Mouse (Mus musculus): ENCODE measurements at regions not wholly inside any gene's neighbourhood (a gene's known extent, or its start where the extent isn't known, plus 50 kb on each side); places are given as distances from the start of the nearest gene placed in this dataset.

DNA sequence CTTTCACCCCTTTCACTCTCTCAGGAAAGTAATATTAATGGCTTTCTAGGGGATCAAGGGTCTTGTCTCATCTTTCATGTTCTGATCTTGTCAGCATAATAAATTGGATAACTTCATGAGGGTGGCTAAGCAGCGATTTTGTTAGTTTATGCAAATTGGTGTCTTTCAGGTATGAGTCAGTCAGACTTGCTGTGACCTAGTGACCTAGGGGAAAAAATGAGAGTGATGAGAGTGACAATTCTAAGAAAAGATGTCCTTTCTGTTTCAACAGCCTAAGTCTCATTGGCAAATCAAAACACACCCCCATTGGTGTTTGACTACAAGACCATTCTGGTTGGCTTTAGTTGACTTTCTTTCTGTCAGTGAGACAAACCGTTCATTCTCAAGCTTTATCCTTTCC is 68.0 kb upstream of the Actbl2 start:
- Histone ChIP-seq H3K27ac (no peak overlapping the region), H3K9me3 (ENCODE audit: control insufficient read depth, low read length) (no peaks in the 10 kb centered on the region), H3K4me2 (ENCODE audit: low read depth) (no peak overlapping the region), H3K27me3 (ENCODE audit: control insufficient read depth, insufficient read depth, low read length) (no peaks in the 10 kb centered on the region), H3K36me3 (replicated peaks; ENCODE audit: control insufficient read depth, insufficient read depth, low read depth) (no peaks in the 10 kb centered on the region), H3K4me3 (ENCODE audit: insufficient read depth in 1 of 2, low read depth in 2 of 2, low read length in 2 of 2) (no peak overlapping the region), H3K9ac (replicated peaks) (no peak overlapping the region), H3K4me1 (replicated peaks; ENCODE audit: control insufficient read depth in 2 of 2, insufficient read depth in 2 of 2, low read length in 1 of 2) (no peaks in the 10 kb centered on the region)
- DNase-seq (ENCODE audit: low read depth in 3 of 3, low spot score in 3 of 3) (no peak), ATAC-seq (ENCODE audit: insufficient read depth) (no peak)
- TF ChIP-seq EP300 (IDR thresholded peaks at IDR 0.05; ENCODE audit: low read depth), result no peak
- no peak for TF ChIP-seq CTCF (IDR thresholded peaks at IDR 0.05; ENCODE audit: low read depth)
- 64% methylated on average over 2 of the region's 2 CpGs for WGBS (ENCODE audit: insufficient replicate concordance)

DNA sequence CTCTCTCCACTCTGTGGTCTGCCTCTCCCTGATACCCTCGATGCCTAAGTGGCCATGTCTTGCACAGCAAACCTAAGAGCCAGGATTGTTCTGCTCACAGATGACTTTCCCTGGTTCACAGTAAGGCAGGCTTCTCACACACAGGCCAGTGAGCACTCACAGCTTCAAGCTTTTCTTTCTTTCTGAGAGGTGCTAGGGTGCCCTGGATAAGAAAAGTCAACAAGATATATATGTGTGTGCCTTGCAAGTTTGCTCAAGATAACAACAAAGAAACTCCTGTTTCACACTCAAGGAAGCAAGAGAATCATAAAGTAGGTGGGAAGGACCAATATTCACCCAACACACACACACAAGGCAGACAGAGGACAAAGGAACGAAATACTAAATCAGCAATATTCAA is 60.9 kb upstream of the Actbl2 start:
- H3K9ac ChIP-seq (replicated peaks), result no peak overlapping the region
- H3K27ac ChIP-seq, result no peak overlapping the region
- WGBS (ENCODE audit: insufficient replicate concordance), result 48% methylated on average over 2 of the region's 2 CpGs
- H3K4me1 ChIP-seq (replicated peaks; ENCODE audit: control insufficient read depth in 2 of 2, insufficient read depth in 2 of 2, low read length in 1 of 2), result no peaks in the 10 kb centered on the region
- ATAC-seq (ENCODE audit: insufficient read depth) (no peak), DNase-seq (ENCODE audit: low read depth in 3 of 3, low spot score in 3 of 3) (no peak)
- H3K27me3 ChIP-seq (ENCODE audit: control insufficient read depth, insufficient read depth, low read length), result no peaks in the 10 kb centered on the region
- TF ChIP-seq EP300 (IDR thresholded peaks at IDR 0.05; ENCODE audit: low read depth) (no peak), CTCF (IDR thresholded peaks at IDR 0.05; ENCODE audit: low read depth) (no peak)
- no peaks in the 10 kb centered on the region for H3K36me3 ChIP-seq (replicated peaks; ENCODE audit: control insufficient read depth, insufficient read depth, low read depth)
- H3K4me3 ChIP-seq (ENCODE audit: insufficient read depth in 1 of 2, low read depth in 2 of 2, low read length in 2 of 2), result no peak overlapping the region
- H3K9me3 ChIP-seq (ENCODE audit: control insufficient read depth, low read length), result no peaks in the 10 kb centered on the region
- no peak overlapping the region for H3K4me2 ChIP-seq (ENCODE audit: low read depth)

DNA sequence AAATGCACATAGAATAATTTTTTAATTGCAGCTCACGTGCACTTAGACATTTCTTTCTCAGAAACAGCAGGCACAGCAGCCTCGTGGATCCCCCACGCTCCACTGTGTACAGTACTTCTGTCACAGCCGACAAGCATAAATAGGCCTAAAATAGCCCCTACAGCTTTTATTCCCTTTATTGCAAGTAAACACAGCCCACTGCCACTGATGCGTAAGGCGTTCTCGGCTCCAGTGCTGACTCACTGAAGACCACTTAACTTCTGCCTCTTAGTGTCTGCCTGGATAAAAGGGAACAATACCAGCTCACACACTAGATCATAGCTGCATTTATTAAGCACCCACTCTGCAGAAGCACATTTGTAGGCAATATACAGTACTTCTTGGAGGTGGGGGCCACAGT is 60.5 kb upstream of the Actbl2 start:
- Histone ChIP-seq H3K27ac (no peak overlapping the region), H3K9me3 (ENCODE audit: control insufficient read depth, low read length) (no peaks in the 10 kb centered on the region), H3K36me3 (replicated peaks; ENCODE audit: control insufficient read depth, insufficient read depth, low read depth) (no peaks in the 10 kb centered on the region), H3K9ac (replicated peaks) (no peak overlapping the region), H3K4me3 (ENCODE audit: insufficient read depth in 1 of 2, low read depth in 2 of 2, low read length in 2 of 2) (no peak overlapping the region), H3K4me1 (replicated peaks; ENCODE audit: control insufficient read depth in 2 of 2, insufficient read depth in 2 of 2, low read length in 1 of 2) (no peaks in the 10 kb centered on the region), H3K4me2 (ENCODE audit: low read depth) (no peak overlapping the region), H3K27me3 (ENCODE audit: control insufficient read depth, insufficient read depth, low read length) (no peaks in the 10 kb centered on the region)
- 63% methylated on average over 7 of the region's 7 CpGs for WGBS (ENCODE audit: insufficient replicate concordance)
- ATAC-seq (ENCODE audit: insufficient read depth) (no peak), DNase-seq (ENCODE audit: low read depth in 3 of 3, low spot score in 3 of 3) (no peak)
- TF ChIP-seq CTCF (IDR thresholded peaks at IDR 0.05; ENCODE audit: low read depth), result no peak
- TF ChIP-seq EP300 (IDR thresholded peaks at IDR 0.05; ENCODE audit: low read depth), result no peak

DNA sequence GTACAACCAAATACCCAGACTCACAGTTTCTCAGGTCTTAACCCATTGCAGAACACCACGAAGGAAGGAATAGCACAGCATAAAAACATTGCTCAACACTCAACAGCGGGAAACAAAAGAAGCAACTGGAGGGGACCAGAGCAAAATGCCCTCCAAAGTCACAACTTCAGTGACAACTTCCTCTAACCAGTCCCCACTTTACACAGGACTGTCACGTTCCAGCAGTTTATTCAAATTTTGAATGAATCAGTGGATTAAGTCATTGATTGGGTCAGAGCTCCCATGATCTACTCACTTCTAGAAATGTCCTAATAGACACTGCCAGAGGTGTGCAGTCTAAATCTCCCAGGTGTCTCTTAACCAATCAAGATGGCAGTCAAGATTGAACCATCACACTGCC is 53.3 kb upstream of the Actbl2 start:
- H3K9me3 ChIP-seq (ENCODE audit: control insufficient read depth, low read length), result no peaks in the 10 kb centered on the region
- no peak overlapping the region for H3K4me3 ChIP-seq (ENCODE audit: insufficient read depth in 1 of 2, low read depth in 2 of 2, low read length in 2 of 2)
- ATAC-seq (ENCODE audit: insufficient read depth), result no peak
- no peak for DNase-seq (ENCODE audit: low read depth in 3 of 3, low spot score in 3 of 3)
- H3K36me3 ChIP-seq (replicated peaks; ENCODE audit: control insufficient read depth, insufficient read depth, low read depth), result no peaks in the 10 kb centered on the region
- no peak overlapping the region for H3K4me2 ChIP-seq (ENCODE audit: low read depth)
- H3K9ac ChIP-seq (replicated peaks), result no peak overlapping the region
- H3K27ac ChIP-seq, result no peak overlapping the region
- H3K4me1 ChIP-seq (replicated peaks; ENCODE audit: control insufficient read depth in 2 of 2, insufficient read depth in 2 of 2, low read length in 1 of 2), result no peaks in the 10 kb centered on the region
- 36% methylated on average over 3 of the region's 3 CpGs for WGBS (ENCODE audit: insufficient replicate concordance)
- H3K27me3 ChIP-seq (ENCODE audit: control insufficient read depth, insufficient read depth, low read length), result no peaks in the 10 kb centered on the region
- TF ChIP-seq EP300 (IDR thresholded peaks at IDR 0.05; ENCODE audit: low read depth) (no peak), CTCF (IDR thresholded peaks at IDR 0.05; ENCODE audit: low read depth) (no peak)

DNA sequence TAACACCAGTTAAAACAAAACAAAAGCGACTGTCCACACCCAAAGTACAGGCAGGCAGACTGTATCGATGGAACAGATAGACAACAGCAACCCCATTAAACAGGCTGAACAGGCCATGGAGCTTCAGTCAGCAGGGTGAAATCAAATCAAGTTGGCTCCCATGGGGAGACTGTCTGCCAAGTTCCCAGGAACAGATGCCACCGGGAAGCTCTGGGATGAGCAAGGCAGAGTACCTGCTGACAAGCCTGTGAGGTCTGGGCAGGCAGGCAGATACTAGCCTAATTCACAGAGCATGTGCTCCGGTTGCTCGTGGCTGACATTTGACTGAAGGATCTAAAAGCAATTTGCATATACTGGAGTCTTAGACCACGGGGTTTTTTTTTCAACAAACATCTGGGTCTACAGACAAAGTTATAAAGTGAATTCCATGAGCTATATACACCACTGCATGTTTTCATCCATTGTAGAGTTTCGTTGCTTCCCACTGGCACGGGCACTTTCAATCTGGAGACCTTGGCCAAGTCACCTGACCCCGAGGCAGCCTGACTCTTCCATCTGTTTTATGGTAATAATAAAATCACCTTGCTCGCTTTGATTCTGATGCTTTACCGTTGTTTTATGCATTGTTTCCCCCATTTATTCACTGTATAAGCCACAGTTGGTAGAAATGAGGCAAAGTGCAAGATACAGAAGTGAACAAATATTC is 50.1 kb upstream of the Actbl2 start:
- Histone ChIP-seq H3K27ac (no peak overlapping the region), H3K27me3 (ENCODE audit: control insufficient read depth, insufficient read depth, low read length) (no peaks in the 10 kb centered on the region), H3K4me2 (ENCODE audit: low read depth) (no peak overlapping the region), H3K9me3 (ENCODE audit: control insufficient read depth, low read length) (no peaks in the 10 kb centered on the region), H3K9ac (replicated peaks) (no peak overlapping the region), H3K4me3 (ENCODE audit: insufficient read depth in 1 of 2, low read depth in 2 of 2, low read length in 2 of 2) (no peak overlapping the region), H3K36me3 (replicated peaks; ENCODE audit: control insufficient read depth, insufficient read depth, low read depth) (no peaks in the 10 kb centered on the region), H3K4me1 (replicated peaks; ENCODE audit: control insufficient read depth in 2 of 2, insufficient read depth in 2 of 2, low read length in 1 of 2) (no peaks in the 10 kb centered on the region)
- DNase-seq (ENCODE audit: low read depth in 3 of 3, low spot score in 3 of 3), result no peak
- 66% methylated on average over 11 of the region's 11 CpGs for WGBS (ENCODE audit: insufficient replicate concordance)
- ATAC-seq (ENCODE audit: insufficient read depth), result no peak
- TF ChIP-seq CTCF (IDR thresholded peaks at IDR 0.05; ENCODE audit: low read depth) (no peak), EP300 (IDR thresholded peaks at IDR 0.05; ENCODE audit: low read depth) (no peak)
